Mouse (Mus musculus) heart, embryonic 15.5 days (tissue): ENCODE measurements around the gene Rgs6. TPM values are rescaled to one million over a fixed set of nuclear protein-coding genes. Genes with fewer than 3 reads are reported as not detected.
A peak's percentile ranks its signal among the peaks of the same experiment; 100 is the strongest.

Experiments
- ATAC-seq: fragments of 200-750 bp; cut with Nextera tagmentation; replicated peaks from 2 replicates; pipeline ENCODE4 v1.8.0; 2017; ENCODE audit warnings: low read depth, moderate TSS enrichment; ENCODE audit not compliant: insufficient number of reproducible peaks, insufficient read depth, low FRiP score
- H3K27ac ChIP-seq: fragments of 300-500 bp; sonication (generic); 2 replicates; pipeline ENCODE4 v1.5.1; 2015; ENCODE audit warnings: mild to moderate bottlenecking, inconsistent platforms
- H3K27me3 ChIP-seq: fragments of 300-500 bp; sonication (generic); 2 replicates; pipeline ENCODE4 v1.6.1; 2015; ENCODE audit warnings: inconsistent platforms
- H3K36me3 ChIP-seq: fragments of 300-500 bp; sonication (generic); 2 replicates; pipeline ENCODE4 v1.6.1; 2015; ENCODE audit warnings: mild to moderate bottlenecking, inconsistent platforms
- H3K4me1 ChIP-seq: fragments of 300-500 bp; sonication (generic); replicated peaks from 2 replicates; pipeline ENCODE4 v1.6.1; 2015; ENCODE audit warnings: inconsistent platforms
- H3K4me2 ChIP-seq: fragments of 300-500 bp; sonication (generic); 2 replicates; pipeline ENCODE4 v1.6.1; 2015; ENCODE audit warnings: inconsistent platforms, mild to moderate bottlenecking, moderate library complexity
- H3K4me3 ChIP-seq: fragments of 300-500 bp; sonication (generic); 2 replicates; pipeline ENCODE4 v1.5.1; 2015; ENCODE audit warnings: mild to moderate bottlenecking, inconsistent platforms
- H3K9ac ChIP-seq: fragments of 300-500 bp; sonication (generic); 2 replicates; pipeline ENCODE4 v1.6.1; 2015; ENCODE audit warnings: mild to moderate bottlenecking, inconsistent platforms
- H3K9me3 ChIP-seq: fragments of 300-500 bp; sonication (generic); replicated peaks from 2 replicates; pipeline ENCODE4 v1.6.1; 2016; ENCODE audit warnings: inconsistent platforms
- WGBS: fragments of 180-500 bp; shearing (Covaris S2); methylation state at CpG from one replicate; pipeline ENCODE4 v1.1.7; 2015; ENCODE audit warnings: mixed read lengths; 5-methylcytosine and 5-hydroxymethylcytosine counted together
- polyA plus RNA-seq: library from polyadenylated mRNA; unstranded; fragments of >200 nt; fragmentation: Nextera tagmentation; extraction: Ambion mirVana; gene quantifications from 2 replicates; pipeline ENCODE4 v1.2.1, GENCODE M21; 2015

Gene Rgs6
- polyA plus RNA-seq, 1 experiment from 2014 or later = 12.3 TPM

DNA sequence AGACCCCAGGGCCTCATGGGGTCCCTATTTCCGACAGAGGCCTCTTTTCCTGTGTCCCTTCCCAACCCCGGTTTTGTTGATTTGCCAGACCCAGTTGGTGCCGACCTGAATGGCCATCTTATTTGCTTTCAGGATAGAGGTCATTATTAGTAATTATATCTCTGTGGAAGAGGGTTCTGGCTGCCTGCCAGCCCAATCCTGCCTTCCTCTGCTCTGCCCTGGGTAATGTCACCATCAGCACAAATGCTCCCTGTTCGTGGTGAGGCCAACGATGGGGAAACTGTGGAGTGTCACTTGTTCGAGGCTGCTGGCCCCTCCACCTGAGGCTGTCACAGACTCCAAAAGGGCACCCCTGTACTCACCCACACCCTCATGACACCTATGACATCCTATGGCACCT lies 621.4 kb downstream of the Rgs6 start:
- 17% methylated on average over 6 of the region's 6 CpGs for WGBS
- Histone ChIP-seq H3K4me3 (no peak overlapping the region), H3K4me1 (peaks cover 47% of the 10 kb centered on the region), H3K27ac (peak overlapping the region; percentile 78), H3K4me2 (no peak overlapping the region), H3K36me3 (no peaks in the 10 kb centered on the region), H3K9ac (no peak overlapping the region), H3K27me3 (no peaks in the 10 kb centered on the region), H3K9me3 (no peaks in the 10 kb centered on the region)
- ATAC-seq = peak; percentile 64

- Histone ChIP-seq H3K36me3 (no peaks in the 10 kb centered on the region), H3K27ac (peak overlapping the region; percentile 78; the same call in 1 of the 2 replicates), H3K4me1 (peaks cover 49% of the 10 kb centered on the region), H3K9me3 (no peaks in the 10 kb centered on the region), H3K27me3 (no peaks in the 10 kb centered on the region), H3K4me3 (no peak overlapping the region), H3K4me2 (no peak overlapping the region), H3K9ac (no peak overlapping the region)
- ATAC-seq = no peak
- 58% methylated on average over 5 of the region's 5 CpGs for WGBS
Observed at GRCm38 (mm10) chr12:83210294-83210693, 622.2 kb downstream of the Rgs6 start.

DNA sequence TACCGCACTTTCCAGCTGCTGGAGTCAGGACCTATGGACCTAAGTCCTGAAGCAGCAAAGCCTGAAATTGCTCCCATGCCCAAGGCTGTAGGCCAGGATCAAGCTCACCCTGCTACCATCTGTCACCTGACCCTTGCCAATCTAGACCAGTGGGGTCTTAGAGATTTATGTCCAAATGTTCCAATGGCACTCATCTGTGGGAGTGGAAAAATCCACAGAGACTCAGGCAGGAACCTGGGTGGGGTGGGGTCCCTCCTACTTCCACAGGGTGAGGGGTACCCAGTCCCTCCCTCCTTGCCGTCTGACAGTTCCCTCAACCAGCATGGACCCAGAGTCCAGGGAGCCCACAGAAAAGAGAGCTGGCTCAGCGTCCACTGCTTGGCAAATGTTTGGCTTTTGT lies 622.6 kb downstream of the Rgs6 start:
- H3K36me3 ChIP-seq = no peaks in the 10 kb centered on the region
- H3K4me3 ChIP-seq = no peak overlapping the region
- no peak overlapping the region for H3K4me2 ChIP-seq
- 83% methylated on average over 3 of the region's 3 CpGs for WGBS
- H3K27me3 ChIP-seq = no peaks in the 10 kb centered on the region
- no peak overlapping the region for H3K9ac ChIP-seq
- peaks cover 49% of the 10 kb centered on the region for H3K4me1 ChIP-seq
- no peaks in the 10 kb centered on the region for H3K9me3 ChIP-seq
- ATAC-seq = no peak
- peak overlapping the region; percentile 78; the same call in 1 of the 2 replicates for H3K27ac ChIP-seq

DNA sequence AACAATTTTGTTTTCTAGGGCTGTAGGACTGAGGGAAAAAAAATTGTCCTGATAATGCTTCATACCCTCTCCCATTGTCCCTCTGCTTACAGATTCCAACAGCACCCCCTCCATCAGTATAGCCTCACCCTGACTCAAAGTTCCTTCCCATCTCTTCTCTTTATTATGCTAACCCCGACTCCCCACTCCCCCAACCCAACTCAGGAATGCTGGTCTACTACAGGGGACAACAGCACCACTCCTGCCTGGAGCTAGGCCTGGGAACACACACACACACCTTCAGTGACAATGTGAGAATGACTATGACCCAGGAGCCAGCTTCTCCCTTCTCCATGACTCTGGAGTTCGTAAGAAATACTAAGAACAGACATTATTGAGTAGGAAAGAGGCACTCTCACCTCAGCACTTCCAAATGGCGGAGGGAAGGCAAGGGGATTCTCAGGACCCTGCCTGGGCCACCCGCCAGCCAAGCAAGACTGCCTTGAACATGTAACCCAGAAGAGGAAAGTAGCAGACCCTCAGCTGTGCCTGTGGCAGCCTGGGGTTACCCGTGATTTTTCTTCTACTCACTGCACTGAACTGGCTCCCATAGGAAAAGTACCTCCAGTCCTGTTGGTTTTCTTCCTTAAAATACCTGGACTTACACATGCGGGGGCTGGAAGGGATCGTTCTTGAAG lies 623.2 kb downstream of the Rgs6 start:
- no peaks in the 10 kb centered on the region for H3K9me3 ChIP-seq
- no peak overlapping the region for H3K27ac ChIP-seq
- peaks cover 49% of the 10 kb centered on the region for H3K4me1 ChIP-seq
- no peak overlapping the region for H3K4me2 ChIP-seq
- 74% methylated on average over 7 of the region's 7 CpGs for WGBS
- H3K9ac ChIP-seq = no peak overlapping the region
- no peak for ATAC-seq
- H3K27me3 ChIP-seq = no peaks in the 10 kb centered on the region
- no peak overlapping the region for H3K4me3 ChIP-seq
- H3K36me3 ChIP-seq = no peaks in the 10 kb centered on the region
